23 mouse cellular contexts compared by ENCODE assay signal in the genomic region with DNA sequence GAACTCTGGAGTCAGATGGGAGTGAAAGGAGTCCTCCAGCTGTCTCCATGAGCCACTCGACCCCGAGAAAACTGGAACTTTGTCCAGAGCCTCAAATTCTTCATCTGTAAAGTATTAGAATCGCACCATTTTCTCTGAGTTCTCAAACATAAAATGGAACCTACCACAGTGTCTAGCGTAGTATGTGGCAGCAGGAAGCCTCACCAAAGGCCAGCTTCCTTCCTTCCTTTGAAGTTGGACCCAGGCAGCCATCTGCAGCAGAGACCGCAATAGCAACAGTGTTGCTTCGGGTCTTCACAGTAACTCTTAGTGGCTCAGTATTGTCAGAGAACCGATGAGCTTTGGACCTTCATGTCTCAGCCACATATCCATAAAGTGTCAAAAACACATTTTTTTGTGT. TPM values are rescaled to one million over a fixed set of nuclear protein-coding genes. Genes with fewer than 3 reads are reported as not detected.
A peak's percentile ranks its signal among the peaks of the same experiment; 100 is the strongest.
DNase-seq lines count a peak whose midpoint lies in the region; ATAC-seq lines count a peak whose summit lies in the region.
"Had no signal": no experiment of that assay in that cellular context is flagged by ENCODE, and none has a peak within 500 bp of the region (broad histone marks: within the 10 kb centered on the region; RNA-seq: fewer than 3 reads in every experiment).

No protein-coding gene starts in this region.

- no peak for ATAC-seq in megakaryocyte-erythroid progenitor cell, adult 5-6 weeks (replicated peaks; ENCODE audit: low FRiP score, low TSS enrichment, poor library complexity, severe bottlenecking)
- ATAC-seq: forebrain, embryonic 15.5 days; hindbrain, embryonic 16.5 days had no signal

- intact Hi-C loops in heart, postnatal 10 days (cut with DNase I) = no loop called here

- peak; percentile 43 for DNase-seq in heart, adult 11 months
- no peak for DNase-seq in heart, postnatal 10 days
- peak; percentile 55 for DNase-seq in thymus, postnatal 0 days (ENCODE audit: low spot score)
- DNase-seq in thymus, postnatal 10 days (ENCODE audit: low spot score in 2 of 2) = no peak
- DNase-seq in T-cell, adult 2 months (ENCODE audit: low spot score) = peak; percentile 45
- DNase-seq in naive thymus-derived CD4-positive, alpha-beta T cell, adult 2 months (ENCODE audit: low read depth) = peak; percentile 52
- no peak for DNase-seq in B cell, adult 2 months
- DNase-seq: adrenal gland, adult 2 months; adrenal gland, postnatal 14 days; cerebellum, adult 11 months; cerebellum, adult 8-10 months; cerebellum, postnatal 10 days; cerebellum, postnatal 36 days; embryo, embryonic 11 days; gastrocnemius, postnatal 10 days; gastrocnemius, postnatal 36 days; heart, postnatal 36 days had no signal

RNA-seq across cellular contexts. Expression of gene Kcnmb1, which starts 43.0 kb away (rescaled TPM):
- total RNA-seq in heart, postnatal 10 days (2021) = 1 to 10 TPM in 1 of 2 experiments, under 1 TPM in 1; 0.99 to 1.2 TPM
- polyA plus RNA-seq in thymus, postnatal 0 days (2015; fragmentation: Nextera tagmentation; extraction: Ambion mirVana) = 0.23 and 0.34 TPM in 2 replicates
- not detected in 2 replicates for total RNA-seq in megakaryocyte-erythroid progenitor cell, adult 5-6 weeks (2014; fragmentation: Nextera tagmentation)
- not detected in 2 replicates for total RNA-seq in megakaryocyte-erythroid progenitor cell, adult 5-6 weeks (2017)
- total RNA-seq: granulocyte monocyte progenitor cell, adult 5-6 weeks had no signal
- polyA plus RNA-seq: erythroblast, embryonic 14.5 days; forebrain, embryonic 12.5 days had no signal

Comparison
In these comparisons a context has a peak if more than half of its experiments do, and no peak if none do; other contexts are left out.
1. DNase-seq: peak in heart, adult 11 months (single experiment), thymus, postnatal 0 days (single experiment), T-cell, adult 2 months (single experiment) and naive thymus-derived CD4-positive, alpha-beta T cell, adult 2 months (single experiment); none in heart, postnatal 10 days (0 of 2), thymus, postnatal 10 days (0 of 2) and B cell, adult 2 months (0 of 2).